Mouse (Mus musculus) hindbrain, embryonic 11.5 days (tissue): ENCODE data around the gene Tulp3. TPM values are rescaled to one million over a fixed set of nuclear protein-coding genes. Genes with fewer than 3 reads are reported as not detected.

Source experiments
- ATAC-seq: fragments of 200-750 bp; cut with Nextera tagmentation; 2 replicates; pipeline ENCODE4 v1.8.0; 2017; ENCODE audit warnings: mild to moderate bottlenecking, moderate TSS enrichment, moderate library complexity; ENCODE audit not compliant: low FRiP score
- DNase-seq: peaks from one replicate; pipeline ENCODE4 v3.0.0-alpha.2; 2015; ENCODE audit warnings: low spot score
- H3K27ac ChIP-seq: fragments of 300-500 bp; sonication (generic); 2 replicates; pipeline ENCODE4 v1.5.1; 2014; ENCODE audit warnings: mild to moderate bottlenecking, low read depth, low read length
- H3K27me3 ChIP-seq: fragments of 300-500 bp; sonication (generic); 2 replicates; pipeline ENCODE4 v1.6.1; 2014; ENCODE audit warnings: mild to moderate bottlenecking, low read length, moderate library complexity, mixed read lengths; ENCODE audit not compliant: control insufficient read depth, insufficient read depth
- H3K36me3 ChIP-seq: fragments of 300-500 bp; sonication (generic); 2 replicates; pipeline ENCODE4 v1.6.1; 2014; ENCODE audit warnings: mild to moderate bottlenecking, low read length, moderate library complexity, mixed read lengths; ENCODE audit not compliant: control insufficient read depth, insufficient read depth
- H3K4me1 ChIP-seq: fragments of 300-500 bp; sonication (generic); replicated peaks from 2 replicates; pipeline ENCODE4 v1.6.1; 2014; ENCODE audit warnings: low read length, mixed read lengths; ENCODE audit not compliant: control insufficient read depth, insufficient read depth
- H3K4me2 ChIP-seq: fragments of 300-500 bp; sonication (generic); replicated peaks from 2 replicates; pipeline ENCODE4 v1.6.1; 2014; ENCODE audit warnings: mild to moderate bottlenecking, low read depth, low read length
- H3K4me3 ChIP-seq: fragments of 300-500 bp; sonication (generic); 2 replicates; pipeline ENCODE4 v1.5.1; 2014; ENCODE audit warnings: low read depth, low read length
- H3K9ac ChIP-seq: fragments of 300-500 bp; sonication (generic); 2 replicates; pipeline ENCODE4 v1.6.1; 2014; ENCODE audit warnings: low read depth, low read length
- H3K9me3 ChIP-seq: fragments of 300-500 bp; sonication (generic); 2 replicates; pipeline ENCODE4 v1.6.1; 2016; ENCODE audit warnings: low read length; ENCODE audit not compliant: control insufficient read depth
- WGBS: fragments of 180-500 bp; shearing (Covaris S2); extraction: QIAGEN DNeasy Blood & Tissue Kit; methylation state at CpG from one replicate; pipeline ENCODE4 v1.1.7; 2014; 5-methylcytosine and 5-hydroxymethylcytosine counted together
- polyA plus RNA-seq: library from polyadenylated mRNA; unstranded; fragments of >200 nt; fragmentation: Nextera tagmentation; extraction: Ambion mirVana; gene quantifications from 2 replicates; pipeline ENCODE4 v1.2.1, GENCODE M21; 2014

Gene Tulp3
- 15.7 and 23.4 TPM in 2 replicates for polyA plus RNA-seq

GRCm38 (mm10) chr6:128355726-128356416 is at the start of gene Tulp3:
Gene Tulp3 (minus strand): TSS chr6:128355851.
- H3K27me3 ChIP-seq = no peaks in the 10 kb centered on the region
- DNase-seq = peak; percentile 98
- peak within 1 kb of the TSS; percentile 56 for H3K27ac ChIP-seq
- H3K9ac ChIP-seq = peak within 1 kb of the TSS; percentile 67
- H3K36me3 ChIP-seq = peaks cover 7% of the 10 kb centered on the region; the same call in 1 of the 2 replicates
- H3K4me3 ChIP-seq = peak within 1 kb of the TSS; percentile 61
- H3K9me3 ChIP-seq = no peaks in the 10 kb centered on the region
- H3K4me1 ChIP-seq = peaks cover 6% of the 10 kb centered on the region; the same call in 1 of the 2 replicates
- peak; percentile 99 for ATAC-seq
- peak within 1 kb of the TSS; percentile 68 for H3K4me2 ChIP-seq
- 2% methylated on average over 25 of the region's 42 CpGs for WGBS

- Histone ChIP-seq H3K27ac (no peak overlapping the region), H3K4me1 (no peaks in the 10 kb centered on the region), H3K9me3 (no peaks in the 10 kb centered on the region), H3K4me3 (no peak overlapping the region), H3K4me2 (no peak overlapping the region), H3K27me3 (no peaks in the 10 kb centered on the region), H3K9ac (no peak overlapping the region), H3K36me3 (peaks cover 5% of the 10 kb centered on the region; the same call in 1 of the 2 replicates)
- 67% methylated on average over 5 of the region's 5 CpGs for WGBS
- no peak for ATAC-seq
- DNase-seq = no peak
These were observed 49.1 kb upstream of the Tulp3 start for GRCm38 (mm10) chr6:128404708-128405107.

DNA sequence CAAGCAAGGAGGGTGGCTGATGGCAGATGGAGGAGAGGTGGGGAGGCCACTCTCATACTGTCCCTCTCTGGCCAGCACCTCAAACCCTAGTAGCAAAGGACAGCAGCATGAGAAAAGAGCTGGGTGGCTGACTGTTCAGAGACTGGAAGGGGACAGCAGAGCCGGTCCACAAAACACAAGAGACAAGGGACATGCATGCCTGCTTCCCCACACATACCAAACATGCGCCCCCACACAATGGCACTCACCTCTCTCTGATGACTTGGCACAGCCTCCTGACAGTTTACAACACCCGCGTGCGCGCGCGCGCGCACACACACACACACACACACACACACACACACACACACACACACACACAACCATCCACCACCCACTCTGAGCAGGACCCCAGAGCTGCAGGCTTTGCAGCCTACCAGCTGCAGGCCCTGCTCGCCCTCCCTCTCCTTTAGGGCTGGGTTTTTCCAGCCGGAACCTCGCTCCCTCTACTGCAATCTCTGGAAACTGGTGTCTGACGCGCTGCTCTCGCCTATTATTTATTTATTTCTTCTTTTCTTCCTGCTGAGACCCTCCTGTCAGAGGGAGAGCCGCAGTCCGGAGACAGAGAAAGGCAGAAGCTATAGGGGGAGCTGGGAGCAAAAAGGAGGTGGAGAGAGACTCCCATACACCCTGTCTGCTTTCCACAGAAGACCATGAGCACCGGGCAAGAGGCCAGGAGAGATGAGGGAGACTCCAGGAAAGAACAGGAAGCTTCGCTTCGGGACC is 44.0 kb upstream of the Tulp3 start:
- Histone ChIP-seq H3K4me1 (no peaks in the 10 kb centered on the region), H3K36me3 (no peaks in the 10 kb centered on the region), H3K4me2 (peak overlapping the region; percentile 12; the same call in 1 of the 2 replicates), H3K27me3 (no peaks in the 10 kb centered on the region), H3K27ac (no peak overlapping the region), H3K4me3 (no peak overlapping the region), H3K9ac (no peak overlapping the region), H3K9me3 (no peaks in the 10 kb centered on the region)
- 46% methylated on average over 20 of the region's 21 CpGs for WGBS
- ATAC-seq = peak; percentile 63
- peak; percentile 18 for DNase-seq

- WGBS = 83% methylated on average over 3 of the region's 3 CpGs
- Histone ChIP-seq H3K4me1 (no peaks in the 10 kb centered on the region), H3K9ac (no peak within 1 kb of the TSS), H3K9me3 (no peaks in the 10 kb centered on the region), H3K4me3 (no peak within 1 kb of the TSS), H3K27me3 (no peaks in the 10 kb centered on the region), H3K4me2 (peak within 1 kb of the TSS; percentile 12; the same call in 1 of the 2 replicates), H3K27ac (no peak within 1 kb of the TSS), H3K36me3 (no peaks in the 10 kb centered on the region)
- ATAC-seq (no peak), DNase-seq (no peak)
These were observed 43.3 kb upstream of the Tulp3 start, which contains the start of gene Nrip2 for GRCm38 (mm10) chr6:128398996-128399395. Gene Nrip2 (plus strand): TSS chr6:128399296.

GRCm38 (mm10) chr6:128397574-128398261 is 42.1 kb upstream of the Tulp3 start:
- no peak for ATAC-seq
- H3K9ac ChIP-seq = no peak overlapping the region
- H3K36me3 ChIP-seq = no peaks in the 10 kb centered on the region
- no peak overlapping the region for H3K27ac ChIP-seq
- no peak overlapping the region for H3K4me3 ChIP-seq
- whole genome bisulfite sequencing = 81% methylated on average over 7 of the region's 7 CpGs
- no peaks in the 10 kb centered on the region for H3K27me3 ChIP-seq
- H3K9me3 ChIP-seq = no peaks in the 10 kb centered on the region
- no peaks in the 10 kb centered on the region for H3K4me1 ChIP-seq
- H3K4me2 ChIP-seq = no peak overlapping the region
- no peak for DNase-seq

GRCm38 (mm10) chr6:128390683-128391082 is 35.0 kb upstream of the Tulp3 start:
- WGBS = 56% methylated on average over 1 of the region's 1 CpGs
- no peak for DNase-seq

GRCm38 (mm10) chr6:128389185-128389584 is 33.5 kb upstream of the Tulp3 start:
- Histone ChIP-seq H3K4me2 (no peak overlapping the region), H3K4me1 (no peaks in the 10 kb centered on the region), H3K9me3 (no peaks in the 10 kb centered on the region), H3K27me3 (no peaks in the 10 kb centered on the region), H3K9ac (no peak overlapping the region), H3K4me3 (no peak overlapping the region), H3K36me3 (no peaks in the 10 kb centered on the region), H3K27ac (no peak overlapping the region)
- ATAC-seq = no peak
- 88% methylated on average over 1 of the region's 1 CpGs for WGBS
- no peak for DNase-seq

More at GRCm38 (mm10) chr6:128390683-128391082, 35.0 kb upstream of the Tulp3 start:
- H3K9me3 ChIP-seq = no peaks in the 10 kb centered on the region
- no peak for ATAC-seq
- H3K9ac ChIP-seq = no peak overlapping the region
- no peak overlapping the region for H3K4me3 ChIP-seq
- H3K4me1 ChIP-seq = no peaks in the 10 kb centered on the region
- H3K27ac ChIP-seq = no peak overlapping the region
- no peaks in the 10 kb centered on the region for H3K27me3 ChIP-seq
- H3K4me2 ChIP-seq = no peak overlapping the region
- H3K36me3 ChIP-seq = no peaks in the 10 kb centered on the region

- no peak for DNase-seq
- WGBS = 77% methylated on average over 1 of the region's 1 CpGs
- ATAC-seq = no peak
These were observed 29.4 kb upstream of the Tulp3 start for GRCm38 (mm10) chr6:128385026-128385425.

More at GRCm38 (mm10) chr6:128385026-128385425, 29.4 kb upstream of the Tulp3 start:
- Histone ChIP-seq H3K4me2 (no peak overlapping the region), H3K27ac (no peak overlapping the region), H3K27me3 (no peaks in the 10 kb centered on the region), H3K4me3 (no peak overlapping the region), H3K4me1 (no peaks in the 10 kb centered on the region), H3K36me3 (no peaks in the 10 kb centered on the region), H3K9ac (no peak overlapping the region), H3K9me3 (no peaks in the 10 kb centered on the region)
